Mouse (Mus musculus) thymus, adult 2 months (tissue): ENCODE results near the gene Kcnk6.

ENCODE experiments used
- CTCF ChIP-seq: fragments of 200-500 bp; IDR thresholded peaks from 2 replicates; pipeline ENCODE4 v1.5.1; 2012; ENCODE audit warnings: mild to moderate bottlenecking, control low read depth, low read length, moderate library complexity, borderline replicate concordance; ENCODE audit not compliant: control insufficient read depth, poor library complexity, insufficient read depth; ENCODE audit errors: extremely low read depth
- POLR2A ChIP-seq: fragments of 200-500 bp; IDR thresholded peaks from 2 replicates; pipeline ENCODE4 v1.6.1; 2012; ENCODE audit warnings: mild to moderate bottlenecking, low read length, control low read depth, moderate library complexity; ENCODE audit not compliant: control insufficient read depth, poor library complexity, insufficient read depth; ENCODE audit errors: extremely low read depth

DNA sequence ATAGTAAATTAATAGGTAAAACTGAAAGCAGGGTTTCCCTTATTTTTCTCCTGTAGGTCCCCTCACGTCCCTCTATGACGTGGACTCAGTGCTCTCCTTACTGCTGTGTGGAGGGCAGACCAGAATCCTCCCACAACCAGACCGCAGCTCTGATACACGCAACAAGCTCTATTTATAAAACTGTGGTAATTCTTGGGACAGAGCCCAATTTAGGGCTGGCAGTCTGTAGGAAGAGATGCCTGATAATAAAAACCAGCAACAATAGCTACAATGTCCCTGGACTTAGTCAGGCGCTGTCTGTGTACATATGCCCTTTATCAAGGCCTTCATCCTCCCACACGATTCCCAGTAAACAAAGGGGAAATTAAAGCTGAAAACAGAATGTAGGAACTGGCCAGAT, 1.4 kb upstream of the Kcnk6 start:
- no peak for TF ChIP-seq POLR2A
- TF ChIP-seq CTCF, result no peak
